In genomic region chr5:112786788-112787187, GRCm38 (mm10) we compare ENCODE assay signal across 10 mouse cellular contexts.
"Had no signal": no experiment of that assay in that cellular context is flagged by ENCODE, and none has a peak within 500 bp of the region (broad histone marks: within the 10 kb centered on the region; RNA-seq: fewer than 3 reads in every experiment).

No protein-coding gene starts in this region.

- DNase-seq: liver, postnatal 0 days; lung, adult 2 months; lung, postnatal 14 days; lung, postnatal 36 days; right cerebral cortex, postnatal 14 days; thymus, adult 2 months; thymus, postnatal 25 days; thymus, postnatal 4 days had no signal

- ATAC-seq: liver, postnatal 0 days; lung, postnatal 0 days; midbrain, embryonic 15.5 days had no signal
